Mouse (Mus musculus) lung, adult 2 months (tissue): Measurements from ENCODE around the gene Gm44790.

Experiments
- CTCF ChIP-seq: fragments of 200-500 bp; IDR thresholded peaks from 2 replicates; pipeline ENCODE4 v1.5.1; 2011; ENCODE audit warnings: mild to moderate bottlenecking, low read length, control low read depth; ENCODE audit not compliant: insufficient read depth
- POLR2A ChIP-seq: fragments of 200-500 bp; IDR thresholded peaks from 2 replicates; pipeline ENCODE4 v1.6.1; 2011; ENCODE audit warnings: low read depth, mild to moderate bottlenecking, control low read depth, low read length, borderline replicate concordance; ENCODE audit errors: extremely low read depth

GRCm38 (mm10) chr6:86426358-86426757, at the start of gene Gm44790:
- TF ChIP-seq CTCF (no peak), POLR2A (no peak)
